ENCODE assay signal across 17 mouse cellular contexts in the genomic region with DNA sequence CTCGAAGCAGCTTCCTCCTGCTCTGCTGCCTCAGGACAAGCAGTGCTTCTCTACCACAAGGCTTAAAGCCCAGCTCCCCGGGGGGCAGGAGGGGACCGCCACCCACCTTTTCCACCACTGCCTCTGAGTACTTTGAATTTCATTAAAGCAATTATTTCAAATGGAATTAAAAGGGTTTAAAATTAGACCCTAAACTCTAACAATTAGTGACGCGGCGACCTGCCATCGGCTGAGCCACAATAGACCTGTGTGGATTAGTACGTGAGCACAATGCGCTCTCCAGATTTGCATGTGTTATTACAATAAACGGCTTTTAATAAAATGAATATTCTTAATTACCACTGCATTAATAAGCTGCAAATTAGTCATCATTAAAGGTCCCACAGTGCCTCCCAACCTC.
"Had no signal": no experiment of that assay in that cellular context is flagged by ENCODE, and none has a peak within 500 bp of the region (broad histone marks: within the 10 kb centered on the region; RNA-seq: fewer than 3 reads in every experiment).

No protein-coding gene starts in this region.

- H3K9me3 ChIP-seq: midbrain, embryonic 12.5 days; neural tube, embryonic 13.5 days; neural tube, embryonic 15.5 days had no signal

- H3K4me3 ChIP-seq: midbrain, embryonic 10.5 days; midbrain, embryonic 12.5 days; myocyte; neural tube, embryonic 13.5 days; neural tube, embryonic 15.5 days had no signal

- H3K27ac ChIP-seq: midbrain, embryonic 10.5 days; midbrain, embryonic 12.5 days; neural tube, embryonic 13.5 days; neural tube, embryonic 15.5 days had no signal

- H3K4me2 ChIP-seq: lung, embryonic 14.5 days; midbrain, embryonic 12.5 days; neural tube, embryonic 13.5 days; neural tube, embryonic 15.5 days had no signal

- ATAC-seq: midbrain, embryonic 16.5 days had no signal

- H3K36me3 ChIP-seq: midbrain, embryonic 10.5 days; midbrain, embryonic 12.5 days; neural tube, embryonic 13.5 days; neural tube, embryonic 15.5 days had no signal

- H3K4me1 ChIP-seq: midbrain, embryonic 12.5 days; neural tube, embryonic 13.5 days; neural tube, embryonic 15.5 days had no signal

- DNase-seq: lung, adult 18-20 months; lung, embryonic 14.5 days; lung, postnatal 10 days; lung, postnatal 4 days; right cerebral cortex, adult 18-20 months; right cerebral cortex, postnatal 25 days; right cerebral cortex, postnatal 4 days; spleen, adult 18-20 months; thymus, adult 18-20 months; thymus, postnatal 14 days; thymus, postnatal 36 days had no signal

- H3K9ac ChIP-seq: lung, embryonic 14.5 days; midbrain, embryonic 12.5 days; neural tube, embryonic 13.5 days; neural tube, embryonic 15.5 days had no signal
